Mouse (Mus musculus) kidney, adult 11 months (tissue): ENCODE results near the gene Cd300lf.
A peak's percentile ranks its signal among the peaks of the same experiment; 100 is the strongest.

Experiments used
- DNase-seq: peaks from one replicate; pipeline ENCODE4 v3.0.0; 2022

Cd300lf gene

DNA sequence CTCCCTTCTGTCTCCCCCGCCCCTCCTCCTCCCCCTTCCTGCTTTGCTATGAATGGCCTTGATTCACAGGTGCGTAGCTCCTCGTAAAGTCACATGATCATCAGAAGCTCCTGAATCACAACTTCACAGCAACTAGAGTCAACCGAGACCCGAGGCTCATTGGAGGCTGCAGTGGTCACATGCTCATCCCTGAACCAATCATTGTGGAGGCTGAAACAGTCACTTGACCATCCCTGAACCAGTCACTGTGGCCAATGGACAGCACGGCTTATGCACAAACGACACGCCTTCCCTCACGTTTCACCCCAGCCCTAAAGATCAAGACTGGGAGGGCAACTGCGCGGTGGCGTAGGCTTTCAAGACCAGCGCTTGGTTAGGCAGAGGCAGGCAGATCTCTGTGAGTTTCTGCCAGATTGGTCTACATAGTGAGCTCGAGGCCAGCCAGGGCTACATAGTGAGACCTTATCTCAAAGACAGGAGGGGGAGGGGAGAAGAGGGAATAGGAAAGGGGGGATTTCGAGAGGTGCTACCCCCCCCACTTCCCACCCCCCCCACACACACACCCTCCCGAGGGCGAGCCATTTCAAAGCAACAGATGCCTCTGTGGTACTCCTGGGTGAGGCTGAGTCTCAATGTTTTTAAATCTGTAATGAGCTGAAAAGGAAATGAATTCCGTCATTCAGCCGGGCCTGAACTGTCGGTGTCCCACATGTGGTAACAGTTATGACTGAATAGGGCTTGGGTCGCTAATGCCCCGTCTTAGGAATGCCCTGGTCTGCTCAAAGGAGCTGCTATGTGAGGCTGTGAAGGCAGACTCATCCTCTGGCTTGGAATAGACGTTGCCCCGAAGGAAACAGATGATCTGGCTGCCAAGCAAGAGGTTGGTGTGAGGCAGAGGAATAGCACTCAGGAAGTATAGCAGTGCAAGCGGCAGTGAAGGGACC lies 30.1 kb downstream of the Cd300lf start:
- DNase-seq, result no peak

DNA sequence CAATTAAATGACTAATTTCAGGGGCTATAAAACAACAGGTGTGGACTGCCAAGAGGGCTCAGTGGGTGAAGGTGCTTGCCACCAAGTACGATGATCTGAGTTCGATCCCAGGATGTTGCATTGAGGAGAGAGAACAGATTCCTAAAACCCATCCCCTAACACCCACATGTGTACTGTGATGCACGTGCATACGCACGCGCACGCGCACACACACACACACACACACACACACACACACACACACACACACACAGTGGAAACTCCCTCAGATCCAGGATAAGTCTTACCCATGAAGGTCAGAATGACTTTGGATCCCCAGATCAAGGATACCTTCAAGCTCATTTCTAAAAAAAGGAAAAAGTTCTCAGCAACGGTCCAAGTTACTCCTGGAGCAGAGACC lies 31.7 kb downstream of the Cd300lf start:
- no peak for DNase-seq

DNA sequence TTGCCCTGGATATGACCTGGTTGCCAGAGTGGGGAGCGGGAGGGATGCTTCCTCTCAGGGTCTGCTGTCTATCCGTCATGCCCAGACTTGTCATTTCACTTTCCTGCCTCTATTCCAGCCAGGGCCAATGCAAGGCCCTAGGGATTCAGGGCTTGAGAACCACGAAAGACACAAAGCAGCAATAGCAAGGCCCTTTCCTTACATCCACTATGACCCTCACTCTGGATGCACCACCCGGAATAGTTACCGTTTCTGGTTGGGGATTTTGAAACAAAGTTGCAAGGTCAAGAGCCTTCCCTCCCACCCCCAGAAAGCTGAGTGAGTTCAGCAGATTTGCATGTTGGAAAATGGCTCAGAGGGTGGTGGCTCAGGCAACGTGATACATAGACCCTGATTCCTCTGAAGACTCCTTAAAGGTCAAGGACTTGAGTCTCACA lies 32.2 kb downstream of the Cd300lf start:
- no peak for DNase-seq

DNA sequence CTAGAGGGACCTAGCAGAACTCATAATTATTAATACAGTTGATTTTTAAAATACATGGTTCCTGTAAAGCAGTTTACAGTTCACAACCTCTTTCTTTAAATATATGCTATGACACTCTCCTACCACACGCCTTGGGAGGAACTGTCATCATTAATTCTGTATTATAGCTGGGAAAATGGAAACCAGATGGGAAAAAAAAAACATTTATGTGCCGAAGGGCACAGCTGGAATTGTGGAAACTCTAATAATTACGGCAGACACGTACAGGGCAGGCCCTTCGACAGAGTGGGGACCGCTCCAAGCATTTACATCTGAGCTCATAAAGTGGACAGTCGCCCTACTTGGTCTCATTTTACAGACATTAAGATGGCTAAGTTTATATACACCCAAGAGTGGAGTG lies 33.1 kb downstream of the Cd300lf start:
- no peak for DNase-seq

DNA sequence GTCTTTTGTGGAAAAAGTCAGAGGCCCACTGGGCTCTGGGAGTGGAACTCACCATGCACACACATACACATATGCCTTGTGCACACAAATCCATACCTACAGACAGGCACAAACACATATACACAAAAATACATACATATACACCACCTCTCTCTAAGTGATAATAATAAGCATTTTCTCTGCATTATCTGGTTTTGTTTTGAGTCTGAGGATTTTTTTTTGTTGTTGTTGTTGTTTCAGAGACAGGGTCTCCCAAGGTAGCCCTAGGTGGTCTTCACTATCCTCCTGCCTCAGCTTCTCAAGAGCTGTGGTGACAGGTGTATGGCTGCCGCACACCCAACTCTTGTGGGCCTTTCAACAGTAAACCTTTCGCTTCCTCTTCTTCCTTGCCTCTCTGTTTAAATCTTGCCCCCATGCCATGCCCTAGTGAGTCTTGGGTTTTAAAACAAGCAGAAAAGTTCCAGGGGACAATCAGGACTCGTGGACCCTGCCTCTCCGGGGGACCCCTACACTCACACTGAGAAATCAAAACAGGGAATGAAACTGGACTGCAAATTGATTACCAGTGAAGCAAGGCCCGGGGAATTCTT lies 33.7 kb downstream of the Cd300lf start:
- DNase-seq, result no peak

DNA sequence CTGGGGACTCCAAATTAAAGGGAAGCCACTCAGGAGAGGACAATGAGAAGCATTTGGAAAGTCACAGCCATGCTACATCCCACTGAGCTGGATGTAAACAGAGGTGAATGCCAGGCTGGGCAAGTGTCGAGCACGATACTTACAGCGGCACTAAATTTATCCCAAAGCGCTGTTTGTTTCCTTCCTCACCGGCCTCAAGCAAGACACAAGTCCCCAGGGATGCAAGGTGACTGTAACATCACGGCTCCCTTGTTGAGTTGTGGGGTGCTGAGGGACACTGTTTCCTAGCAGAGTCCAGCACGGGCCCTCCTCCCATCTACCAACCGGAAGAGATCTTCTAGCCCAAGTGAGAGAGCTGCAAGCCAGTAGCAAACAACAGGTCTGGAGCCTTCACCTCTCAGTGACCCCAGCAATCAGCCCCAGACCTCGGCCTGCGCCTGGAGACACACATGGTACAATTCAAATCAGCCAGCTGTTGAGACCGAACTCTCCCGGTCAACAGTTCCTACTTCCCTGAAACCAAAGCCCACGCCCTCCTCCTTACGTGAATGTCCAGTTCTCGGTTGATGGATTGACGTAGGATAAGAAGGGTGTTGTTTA lies 34.5 kb downstream of the Cd300lf start:
- no peak for DNase-seq

DNA sequence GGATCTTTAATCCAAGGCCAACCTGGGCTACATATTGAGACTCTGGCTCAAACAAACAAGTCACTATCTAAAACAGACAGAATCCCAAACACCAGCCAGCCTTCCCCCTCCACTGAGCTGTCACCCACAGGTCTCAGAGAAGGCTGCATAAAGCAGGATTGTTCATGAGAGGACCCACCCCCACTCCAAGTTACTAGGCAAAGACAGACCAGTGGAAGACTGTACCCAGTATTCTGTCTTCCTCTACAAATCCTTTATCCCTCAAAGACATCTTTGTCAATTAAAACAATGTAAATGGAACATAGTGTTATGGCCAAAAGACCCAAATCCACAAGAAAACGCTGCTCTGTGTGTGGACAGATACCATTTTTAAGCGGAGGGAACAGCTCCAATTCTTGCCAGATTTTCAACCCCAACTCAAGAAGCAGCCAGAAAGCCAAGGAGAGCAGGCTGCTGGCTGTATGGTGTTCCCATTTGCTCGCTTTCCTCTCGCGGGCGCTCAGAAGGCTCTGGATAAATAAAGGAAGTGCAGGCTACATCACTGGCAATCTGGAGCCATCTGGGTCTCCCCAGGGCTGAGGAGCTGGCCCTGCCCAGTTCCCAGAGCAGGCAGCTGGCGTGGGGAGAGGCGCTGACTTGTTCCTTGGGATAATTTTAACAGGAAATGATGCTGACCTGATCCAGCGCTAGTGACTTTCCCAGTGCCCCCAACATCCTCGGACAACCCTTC lies 35.4 kb downstream of the Cd300lf start:
- no peak for DNase-seq

DNA sequence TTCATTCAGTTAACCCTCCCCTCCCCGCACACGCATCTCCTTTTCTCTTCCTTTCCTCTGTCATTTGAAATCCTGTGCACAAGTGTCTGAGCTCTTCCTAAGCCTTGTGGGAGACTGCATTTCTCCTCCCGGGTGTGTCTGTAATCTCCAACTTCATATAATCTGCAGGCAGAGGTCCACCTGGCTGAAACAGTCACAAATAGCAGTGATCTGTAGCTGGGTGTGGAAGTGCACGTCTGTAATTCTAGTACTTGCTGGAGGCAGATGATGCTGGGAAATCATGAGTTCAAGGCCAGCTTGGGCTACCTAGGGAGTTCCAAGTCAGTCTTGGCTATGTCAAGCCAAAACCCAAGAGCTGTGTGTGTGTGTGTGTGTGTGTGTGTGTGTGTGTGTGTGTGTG lies 41.7 kb downstream of the Cd300lf start:
- DNase-seq, result no peak

DNA sequence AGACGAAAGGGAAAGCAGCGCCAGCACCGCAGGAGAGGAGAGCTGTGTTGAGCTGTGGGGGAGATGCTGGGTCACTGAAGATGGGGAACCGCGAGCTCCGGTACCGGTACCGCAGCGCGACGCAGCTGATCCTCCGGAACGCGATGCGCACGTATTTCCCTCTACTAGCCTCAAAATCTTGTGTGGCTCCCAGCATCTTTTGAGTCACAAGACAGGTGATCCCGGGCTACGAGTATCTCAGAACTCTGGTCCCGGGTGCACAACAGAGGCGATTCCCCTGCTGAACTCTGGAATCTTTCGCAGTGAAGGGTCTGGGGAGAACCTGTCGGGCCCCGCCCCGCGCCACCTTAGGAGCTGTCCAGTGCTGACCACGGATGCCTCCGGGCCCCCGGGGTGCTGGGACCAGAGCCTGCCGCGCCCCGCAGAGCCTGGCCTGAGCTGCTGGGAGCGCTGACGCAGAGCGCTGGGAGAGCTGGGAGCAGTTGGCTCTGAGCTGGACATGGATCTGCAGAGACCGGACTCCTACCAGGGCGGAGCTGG lies 42.4 kb downstream of the Cd300lf start, which contains the start of gene Rab37:
TSS of gene Rab37 (plus strand) at position 70 of the 540 bp plus-strand sequence.
- no peak for DNase-seq

DNA sequence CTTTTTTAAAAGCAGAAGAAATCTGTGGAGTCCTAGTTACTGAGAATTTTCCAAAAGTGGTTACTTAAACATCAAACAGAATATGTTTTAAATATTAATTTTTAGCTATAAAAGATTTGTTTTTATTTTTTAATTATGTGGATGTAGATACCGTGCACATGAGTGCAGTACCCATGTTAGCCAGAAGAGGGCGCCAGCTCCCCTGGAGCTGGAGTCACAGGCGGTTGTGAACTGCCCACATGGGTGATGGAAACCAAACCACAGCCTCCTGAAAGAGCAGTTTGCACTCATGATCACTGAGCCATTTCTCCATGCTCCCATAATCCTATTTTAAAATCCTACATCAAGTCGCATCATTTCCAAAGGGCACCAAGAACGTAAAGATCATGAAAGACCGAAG lies 43.9 kb downstream of the Cd300lf start:
- no peak for DNase-seq

DNA sequence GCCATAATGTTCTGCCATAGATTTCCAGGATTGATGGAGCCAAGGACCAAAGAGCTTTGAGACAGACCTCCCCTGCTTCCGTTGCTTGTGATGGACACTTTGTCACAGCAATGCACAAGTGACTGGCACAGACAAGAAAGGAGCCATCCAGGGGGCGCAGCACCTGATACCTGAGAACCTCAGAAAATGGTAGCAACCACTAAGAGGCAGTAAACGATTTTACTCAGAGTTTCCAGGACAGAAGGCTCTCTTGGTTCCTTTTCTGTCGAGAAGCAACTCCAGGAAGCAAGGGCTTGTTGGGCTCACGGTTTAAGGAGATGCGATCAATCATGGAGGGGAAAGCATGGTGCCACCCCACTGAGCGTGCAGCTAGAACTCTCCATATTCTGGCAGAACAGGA lies 47.6 kb downstream of the Cd300lf start:
- no peak for DNase-seq

DNA sequence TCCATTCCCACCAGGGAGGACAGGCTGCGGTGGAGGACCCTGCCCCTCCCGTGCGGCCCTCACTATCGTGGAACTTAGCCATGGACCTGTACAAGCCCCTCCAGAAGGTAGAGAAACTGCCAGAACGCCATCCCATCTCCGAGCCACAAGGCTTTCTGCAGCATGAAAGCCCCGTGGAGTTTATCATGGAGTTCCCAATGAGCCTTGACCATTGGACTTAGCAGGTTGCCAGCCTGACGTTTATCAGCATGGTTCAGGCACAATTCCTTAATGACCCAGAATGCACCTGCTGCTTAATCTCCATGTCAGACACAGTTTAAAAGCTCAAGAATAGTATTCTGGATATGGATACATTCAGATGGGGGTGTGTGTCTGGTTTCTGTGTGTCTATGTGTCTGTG lies 48.7 kb downstream of the Cd300lf start:
- no peak for DNase-seq

DNA sequence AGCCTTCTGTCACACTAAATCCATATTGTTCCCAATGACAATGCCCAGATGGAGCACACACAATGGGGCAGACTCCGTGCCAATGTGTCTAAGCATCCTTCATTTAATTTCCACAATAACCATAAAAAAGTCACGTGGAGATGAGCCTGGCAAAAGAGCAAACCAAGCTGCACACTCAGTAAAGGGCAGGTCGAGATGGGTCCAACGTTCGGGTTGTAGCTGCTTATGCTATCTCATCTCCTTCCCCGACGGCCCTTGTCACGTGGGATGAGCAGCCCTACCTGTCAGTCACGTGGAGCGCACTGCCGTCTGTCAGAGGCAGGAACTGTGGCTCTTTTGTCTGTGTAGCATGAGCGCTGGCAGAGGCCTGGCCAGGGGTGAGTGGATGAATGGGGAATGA lies 49.2 kb downstream of the Cd300lf start:
- no peak for DNase-seq

DNA sequence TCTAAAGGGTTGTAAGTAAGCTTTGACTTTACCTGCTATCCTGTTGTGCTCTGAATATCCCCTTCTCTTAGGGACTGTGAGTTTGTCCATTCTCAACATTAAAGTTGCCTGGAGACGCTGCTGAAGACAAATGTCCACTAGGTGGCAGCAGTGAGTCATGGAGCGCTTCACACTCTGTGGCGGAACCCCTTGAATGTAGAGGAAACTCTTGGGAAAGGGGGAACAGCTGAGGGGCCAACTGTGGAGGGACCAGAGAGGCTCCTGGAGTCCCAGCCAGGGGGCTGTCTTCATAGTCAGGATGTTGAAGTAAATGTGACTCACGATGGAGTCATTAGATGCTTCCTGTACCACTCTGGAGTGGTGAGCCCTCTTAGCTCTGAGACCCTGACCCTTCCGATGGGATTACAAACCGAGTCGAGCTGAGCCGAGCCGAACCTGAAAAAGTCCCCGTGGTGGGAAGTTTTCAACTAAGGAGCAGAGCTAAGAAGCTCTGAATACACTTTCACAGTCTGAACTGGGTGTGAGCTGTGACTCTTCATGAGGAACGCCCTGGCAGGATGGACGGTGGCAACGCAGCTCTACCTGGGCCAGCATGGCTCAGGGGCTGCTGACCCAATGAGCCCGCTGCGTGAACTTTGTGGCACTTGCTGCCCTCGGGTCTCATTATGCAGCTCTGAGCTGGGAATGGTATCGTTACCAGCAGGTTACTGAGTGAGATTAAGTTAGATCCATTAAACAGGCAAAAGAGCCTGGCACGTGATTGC lies 50.2 kb downstream of the Cd300lf start:
- peak; percentile 11 for DNase-seq

DNA sequence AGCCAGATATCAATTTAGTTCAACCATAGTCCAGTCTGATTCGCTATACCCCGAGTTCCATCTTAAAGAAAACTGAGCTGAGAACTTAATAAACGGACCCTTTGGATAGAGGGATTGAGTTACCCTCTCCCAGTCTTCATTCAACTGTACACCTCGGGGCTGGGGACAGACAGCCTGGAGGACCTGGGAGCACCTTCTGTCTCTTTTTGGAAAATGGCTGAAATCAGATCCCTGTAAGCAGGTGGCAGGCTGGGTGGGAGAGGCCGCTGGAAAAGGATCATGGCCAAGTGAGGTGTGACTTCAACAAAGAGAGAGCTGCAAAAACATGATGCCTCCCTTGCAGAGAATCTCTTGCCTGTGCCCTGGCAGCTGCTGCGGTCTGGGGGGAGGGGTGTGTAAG lies 51.6 kb downstream of the Cd300lf start:
- DNase-seq, result no peak

DNA sequence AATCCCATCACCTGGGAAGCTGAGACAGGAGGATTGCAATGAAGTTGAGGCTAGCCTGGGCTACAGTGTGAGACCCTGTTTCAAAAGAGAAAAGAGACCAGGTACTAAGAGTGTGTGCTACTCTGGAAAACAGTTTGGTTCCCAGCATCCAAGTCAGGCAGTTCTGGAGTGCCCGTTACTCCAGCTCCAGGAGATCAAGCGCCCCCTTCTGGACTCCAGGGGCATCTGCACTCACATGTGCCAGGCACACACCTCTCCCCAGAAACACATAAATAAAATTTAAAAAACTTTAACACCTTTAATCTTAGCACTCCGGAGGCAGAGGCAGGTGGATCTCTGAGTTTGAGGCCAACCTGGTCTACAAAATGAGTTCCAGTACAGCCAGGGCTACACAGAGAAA lies 52.4 kb downstream of the Cd300lf start:
- no peak for DNase-seq

DNA sequence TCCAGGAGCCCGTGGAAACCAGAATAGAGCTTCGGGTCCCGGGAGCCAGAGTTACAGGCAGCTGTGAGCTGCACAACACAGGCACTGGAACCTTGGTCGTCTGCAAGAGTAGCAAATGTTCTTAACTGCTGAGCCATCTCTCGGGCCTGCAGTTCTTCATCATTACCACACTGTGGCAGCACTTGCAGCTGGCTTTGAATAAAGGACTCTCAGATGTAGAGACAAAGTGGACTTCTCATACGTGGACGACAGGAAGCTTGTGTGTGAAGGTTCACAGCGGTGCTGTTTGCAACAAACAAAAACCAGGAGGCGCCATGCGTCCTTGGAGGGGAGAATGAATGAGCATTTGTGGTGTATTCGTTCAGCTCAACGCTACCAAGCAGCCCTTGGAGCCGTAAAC lies 52.9 kb downstream of the Cd300lf start:
- DNase-seq, result peak; percentile 44

DNA sequence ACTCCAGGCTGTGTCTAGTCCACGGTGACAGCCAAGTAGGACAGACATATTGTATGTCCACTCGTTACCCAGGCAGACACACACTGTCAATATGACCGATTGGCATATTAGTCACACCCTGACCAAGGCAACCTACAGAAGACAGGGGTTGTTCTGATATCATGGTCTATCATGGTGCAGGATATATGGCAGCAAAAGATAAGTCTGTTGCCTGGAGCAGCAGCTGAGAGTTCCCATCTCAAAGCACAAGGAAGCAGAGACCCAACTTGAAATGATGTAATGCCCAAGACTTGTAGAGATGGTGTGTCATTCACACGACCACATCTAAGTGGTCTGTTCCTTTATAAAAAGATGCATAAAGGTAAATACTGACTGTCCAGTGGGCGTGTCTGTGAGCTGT lies 55.1 kb downstream of the Cd300lf start:
- DNase-seq, result no peak

DNA sequence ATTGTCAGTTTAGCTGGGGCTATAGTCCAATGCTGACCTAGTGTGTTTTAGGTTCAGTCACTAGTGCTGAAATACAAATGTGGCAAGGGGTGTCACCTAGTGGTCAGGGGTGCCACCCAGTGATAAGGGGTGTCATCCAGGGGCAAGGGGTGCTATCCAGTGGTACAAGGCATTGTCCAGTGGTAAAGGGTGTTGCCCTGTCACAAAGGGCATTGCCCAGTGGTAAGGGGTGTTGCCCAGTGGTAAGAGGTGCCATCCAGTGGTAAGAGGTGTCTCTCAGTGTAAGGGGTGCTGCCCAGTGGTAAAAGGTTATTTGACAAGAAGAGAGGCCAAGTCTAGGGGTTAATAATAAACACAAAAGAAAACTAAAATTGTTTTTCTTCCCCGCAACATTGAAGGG lies 56.4 kb downstream of the Cd300lf start:
- no peak for DNase-seq

DNA sequence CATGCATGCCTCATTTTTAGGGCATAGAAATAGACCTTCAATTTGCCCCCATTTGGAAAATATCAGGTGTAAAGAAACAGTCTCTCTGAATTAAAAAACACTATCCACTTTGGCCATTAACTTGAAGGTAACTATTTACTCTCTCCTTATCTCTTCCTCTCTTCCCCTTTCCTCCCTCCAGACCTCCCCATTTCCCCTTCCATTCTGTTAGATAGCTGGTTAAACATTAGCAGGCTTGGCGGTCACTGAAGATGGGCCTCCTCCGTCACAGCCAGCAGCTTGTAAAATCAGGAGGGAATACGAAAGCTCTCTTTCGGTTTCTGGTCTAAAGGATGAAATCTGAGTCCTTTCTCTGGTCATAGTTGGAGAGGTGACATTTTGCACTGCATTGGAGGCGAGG lies 57.9 kb downstream of the Cd300lf start:
- DNase-seq, result no peak

DNA sequence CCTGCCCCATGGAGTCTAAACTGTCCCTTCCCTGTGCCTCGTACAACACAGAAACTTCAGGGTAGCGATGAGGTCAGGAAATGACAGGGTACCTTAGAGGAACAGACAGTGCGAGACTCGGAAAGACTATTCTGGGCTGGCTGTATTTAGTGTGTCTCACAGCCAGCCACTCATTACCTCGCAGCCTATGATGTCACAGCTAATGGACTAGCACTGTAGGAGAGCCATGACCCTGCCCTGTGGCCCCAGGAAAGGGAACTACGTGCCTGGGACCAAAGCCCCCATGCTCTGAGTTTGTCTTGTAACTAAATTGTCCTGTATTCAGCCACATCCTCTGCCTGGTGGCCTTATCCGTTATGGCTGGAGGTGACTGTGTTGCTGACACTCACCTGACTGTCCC lies 58.4 kb downstream of the Cd300lf start:
- DNase-seq, result no peak

DNA sequence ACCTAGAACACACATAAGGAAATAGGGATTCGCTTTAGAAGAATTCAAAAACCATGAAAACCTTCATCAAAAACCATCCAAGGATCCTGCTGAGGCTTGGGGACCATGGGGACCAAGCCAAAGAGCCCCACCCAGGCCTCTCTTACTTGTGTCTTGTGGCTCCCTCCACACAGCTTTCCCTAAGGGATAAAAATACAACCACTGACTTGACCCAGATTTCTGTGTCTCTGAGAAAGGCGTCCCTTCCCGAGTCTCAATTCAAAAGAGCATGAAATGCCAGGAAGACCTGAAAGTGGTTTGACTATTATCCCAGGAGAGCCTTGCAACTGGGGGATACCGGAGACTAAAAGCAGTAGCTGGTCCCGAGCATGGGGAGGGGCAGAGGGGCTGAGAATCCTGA lies 60.8 kb downstream of the Cd300lf start:
- DNase-seq, result no peak
